Mouse (Mus musculus): ENCODE measurements around the gene Kcnn3. TPM values are rescaled to one million over a fixed set of nuclear protein-coding genes. Genes with fewer than 3 reads are reported as not detected.

The Kcnn3 gene
- total and polyA plus RNA-seq, 2 experiments from 2014 or later = 7.3 to 23.3 TPM

- no peak overlapping the region for H3K9ac ChIP-seq (replicated peaks; ENCODE audit: low read length, poor library complexity, severe bottlenecking)
- no peak for TF ChIP-seq CTCF (IDR thresholded peaks at IDR 0.05)
- no peak for DNase-seq (ENCODE audit: low spot score)
Measured at GRCm38 (mm10) chr3:89548805-89549204, 28.8 kb downstream of the Kcnn3 start.

GRCm38 (mm10) chr3:89549488-89549887, 29.5 kb downstream of the Kcnn3 start:
- H3K27ac ChIP-seq (ENCODE audit: low read depth, low read length) = no peak overlapping the region
- no peaks in the 10 kb centered on the region for H3K27me3 ChIP-seq (ENCODE audit: insufficient read depth, low read length)
- DNase-seq (ENCODE audit: low spot score) (no peak), ATAC-seq (ENCODE audit: low FRiP score) (no peak)
- H3K9ac ChIP-seq (replicated peaks; ENCODE audit: low read length, poor library complexity, severe bottlenecking) = no peak overlapping the region
- no peak for TF ChIP-seq CTCF (IDR thresholded peaks at IDR 0.05)
- WGBS = 55% methylated on average over 4 of the region's 4 CpGs
- no peaks in the 10 kb centered on the region for H3K4me1 ChIP-seq (ENCODE audit: insufficient read depth, low read length)
- no peak overlapping the region for H3K4me3 ChIP-seq (ENCODE audit: low read depth, low read length)
- H3K4me2 ChIP-seq (ENCODE audit: low read depth, low read length, poor library complexity, severe bottlenecking) = no peak overlapping the region
- H3K9me3 ChIP-seq (ENCODE audit: low read length) = no peaks in the 10 kb centered on the region
- H3K36me3 ChIP-seq (ENCODE audit: insufficient read depth, low read length) = no peaks in the 10 kb centered on the region

More at GRCm38 (mm10) chr3:89548805-89549204, 28.8 kb downstream of the Kcnn3 start:
- Histone ChIP-seq H3K27ac (ENCODE audit: low read depth, low read length) (no peak overlapping the region), H3K4me3 (ENCODE audit: low read depth, low read length) (no peak overlapping the region), H3K27me3 (ENCODE audit: insufficient read depth, low read length) (no peaks in the 10 kb centered on the region), H3K4me2 (ENCODE audit: low read depth, low read length, poor library complexity, severe bottlenecking) (no peak overlapping the region), H3K9me3 (ENCODE audit: low read length) (no peaks in the 10 kb centered on the region), H3K4me1 (ENCODE audit: insufficient read depth, low read length) (no peaks in the 10 kb centered on the region), H3K36me3 (ENCODE audit: insufficient read depth, low read length) (no peaks in the 10 kb centered on the region)
- WGBS = 88% methylated on average over 2 of the region's 2 CpGs
- no peak for ATAC-seq (ENCODE audit: low FRiP score)

GRCm38 (mm10) chr3:89551880-89552279, 31.9 kb downstream of the Kcnn3 start:
- DNase-seq (ENCODE audit: low spot score) (peak; percentile 44), ATAC-seq (ENCODE audit: low FRiP score) (no peak)
- Histone ChIP-seq H3K4me1 (ENCODE audit: insufficient read depth, low read length) (no peaks in the 10 kb centered on the region), H3K9me3 (ENCODE audit: low read length) (no peaks in the 10 kb centered on the region), H3K36me3 (ENCODE audit: insufficient read depth, low read length) (no peaks in the 10 kb centered on the region), H3K27ac (ENCODE audit: low read depth, low read length) (no peak overlapping the region), H3K9ac (replicated peaks; ENCODE audit: low read length, poor library complexity, severe bottlenecking) (no peak overlapping the region), H3K4me3 (ENCODE audit: low read depth, low read length) (no peak overlapping the region), H3K27me3 (ENCODE audit: insufficient read depth, low read length) (no peaks in the 10 kb centered on the region), H3K4me2 (ENCODE audit: low read depth, low read length, poor library complexity, severe bottlenecking) (no peak overlapping the region)
- no peak for TF ChIP-seq CTCF (IDR thresholded peaks at IDR 0.05)
- 83% methylated on average over 2 of the region's 2 CpGs for WGBS

GRCm38 (mm10) chr3:89553432-89553831, 33.5 kb downstream of the Kcnn3 start:
- peaks cover under 1% of the 10 kb centered on the region; the same call in 1 of the 2 replicates for H3K4me1 ChIP-seq (ENCODE audit: insufficient read depth, low read length)
- no peak for TF ChIP-seq CTCF (IDR thresholded peaks at IDR 0.05)
- ATAC-seq (ENCODE audit: low FRiP score) (no peak), DNase-seq (ENCODE audit: low spot score) (no peak)
- 94% methylated on average over 8 of the region's 8 CpGs for WGBS
- H3K9me3 ChIP-seq (ENCODE audit: low read length) = no peaks in the 10 kb centered on the region
- no peak overlapping the region for H3K9ac ChIP-seq (replicated peaks; ENCODE audit: low read length, poor library complexity, severe bottlenecking)
- no peak overlapping the region for H3K27ac ChIP-seq (ENCODE audit: low read depth, low read length)
- H3K36me3 ChIP-seq (ENCODE audit: insufficient read depth, low read length) = no peaks in the 10 kb centered on the region
- no peak overlapping the region for H3K4me3 ChIP-seq (ENCODE audit: low read depth, low read length)
- H3K4me2 ChIP-seq (ENCODE audit: low read depth, low read length, poor library complexity, severe bottlenecking) = no peak overlapping the region
- H3K27me3 ChIP-seq (ENCODE audit: insufficient read depth, low read length) = no peaks in the 10 kb centered on the region

- H3K27ac ChIP-seq (ENCODE audit: low read depth, low read length) = no peak overlapping the region
- H3K27me3 ChIP-seq (ENCODE audit: insufficient read depth, low read length) = no peaks in the 10 kb centered on the region
- no peaks in the 10 kb centered on the region for H3K9me3 ChIP-seq (ENCODE audit: low read length)
- no peak overlapping the region for H3K4me2 ChIP-seq (ENCODE audit: low read depth, low read length, poor library complexity, severe bottlenecking)
- ATAC-seq (ENCODE audit: low FRiP score) = no peak
- H3K4me1 ChIP-seq (ENCODE audit: insufficient read depth, low read length) = peaks cover 3% of the 10 kb centered on the region; the same call in 1 of the 2 replicates
- TF ChIP-seq CTCF (IDR thresholded peaks at IDR 0.05) = no peak
- no peak overlapping the region for H3K9ac ChIP-seq (replicated peaks; ENCODE audit: low read length, poor library complexity, severe bottlenecking)
- no peak overlapping the region for H3K4me3 ChIP-seq (ENCODE audit: low read depth, low read length)
- no peak for DNase-seq (ENCODE audit: low spot score)
- H3K36me3 ChIP-seq (ENCODE audit: insufficient read depth, low read length) = no peaks in the 10 kb centered on the region
- 79% methylated on average over 4 of the region's 4 CpGs for WGBS
Measured at GRCm38 (mm10) chr3:89553946-89554345, 34.0 kb downstream of the Kcnn3 start.

GRCm38 (mm10) chr3:89554587-89554986, 34.6 kb downstream of the Kcnn3 start:
- no peak overlapping the region for H3K4me3 ChIP-seq (ENCODE audit: low read depth, low read length)
- H3K4me1 ChIP-seq (ENCODE audit: insufficient read depth, low read length) = peaks cover 3% of the 10 kb centered on the region; the same call in 1 of the 2 replicates
- no peaks in the 10 kb centered on the region for H3K36me3 ChIP-seq (ENCODE audit: insufficient read depth, low read length)
- no peak overlapping the region for H3K27ac ChIP-seq (ENCODE audit: low read depth, low read length)
- H3K9me3 ChIP-seq (ENCODE audit: low read length) = no peaks in the 10 kb centered on the region
- no peak for TF ChIP-seq CTCF (IDR thresholded peaks at IDR 0.05)
- 91% methylated on average over 2 of the region's 2 CpGs for WGBS
- no peak overlapping the region for H3K4me2 ChIP-seq (ENCODE audit: low read depth, low read length, poor library complexity, severe bottlenecking)
- no peaks in the 10 kb centered on the region for H3K27me3 ChIP-seq (ENCODE audit: insufficient read depth, low read length)
- no peak overlapping the region for H3K9ac ChIP-seq (replicated peaks; ENCODE audit: low read length, poor library complexity, severe bottlenecking)
- DNase-seq (ENCODE audit: low spot score) (no peak), ATAC-seq (ENCODE audit: low FRiP score) (no peak)
